Mouse (Mus musculus): ENCODE measurements at regions not wholly inside any gene's neighbourhood (a gene's known extent, or its start where the extent isn't known, plus 50 kb on each side); places are given as distances from the start of the nearest gene placed in this dataset.

DNA sequence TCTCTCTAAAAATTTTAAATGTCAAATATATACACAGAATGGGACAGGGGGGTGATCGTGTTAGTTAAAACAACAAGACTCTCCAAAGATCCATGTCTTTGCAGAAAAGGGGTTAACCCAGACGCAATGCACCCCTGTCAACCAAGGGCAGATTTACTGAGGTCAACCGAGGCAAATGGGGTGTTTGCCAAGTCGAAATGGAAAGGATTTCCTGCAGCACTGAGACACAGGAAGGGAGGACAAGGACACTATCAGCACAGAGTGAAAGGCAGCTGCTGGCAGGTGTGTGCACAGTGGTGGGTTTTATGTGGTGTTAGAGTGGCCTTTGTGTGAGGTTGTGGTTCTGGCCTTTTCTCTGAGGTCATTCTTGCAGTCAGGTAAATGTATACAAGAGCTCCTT is 226.7 kb downstream of the Ankrd16 start:
- no peak for TF ChIP-seq CTCF (conservative IDR thresholded peaks at IDR 0.05; ENCODE audit: insufficient read depth, insufficient read length, low read depth, low read length)
- no peak for TF ChIP-seq POLR2A (IDR thresholded peaks at IDR 0.05; ENCODE audit: low read depth, low read length)

GRCm38 (mm10) chr2:12007201-12007600 is 229.5 kb downstream of the Ankrd16 start:
- 91% methylated on average over 4 of the region's 4 CpGs for WGBS
- TF ChIP-seq POLR2A (IDR thresholded peaks at IDR 0.05; ENCODE audit: low read depth, low read length) (no peak), CTCF (conservative IDR thresholded peaks at IDR 0.05; ENCODE audit: insufficient read depth, insufficient read length, low read depth, low read length) (no peak)
- no peak overlapping the region for H3K27ac ChIP-seq (ENCODE audit: insufficient read depth, low read depth, low read length)
- H3K4me3 ChIP-seq (ENCODE audit: insufficient read depth, low read depth, low read length): no peak overlapping the region
- H3K4me1 ChIP-seq (ENCODE audit: control insufficient read depth, insufficient read depth, low read length): peaks cover 6% of the 10 kb centered on the region; the same call in 1 of the 2 replicates
- H3K36me3 ChIP-seq (ENCODE audit: control insufficient read depth, insufficient read depth, low read length): no peaks in the 10 kb centered on the region
- H3K27me3 ChIP-seq (replicated peaks; ENCODE audit: control insufficient read depth, insufficient read depth, low read length): no peaks in the 10 kb centered on the region
- no peak for DNase-seq

More for the DNA sequence above, 226.7 kb downstream of the Ankrd16 start:
- H3K27ac ChIP-seq (ENCODE audit: insufficient read depth, low read depth, low read length): no peak overlapping the region
- no peaks in the 10 kb centered on the region for H3K27me3 ChIP-seq (replicated peaks; ENCODE audit: control insufficient read depth, insufficient read depth, low read length)
- H3K4me1 ChIP-seq (ENCODE audit: control insufficient read depth, insufficient read depth, low read length): peaks cover 6% of the 10 kb centered on the region; the same call in 1 of the 2 replicates
- no peaks in the 10 kb centered on the region for H3K36me3 ChIP-seq (ENCODE audit: control insufficient read depth, insufficient read depth, low read length)
- WGBS: 16% methylated on average over 4 of the region's 4 CpGs
- no peak overlapping the region for H3K4me3 ChIP-seq (ENCODE audit: insufficient read depth, low read depth, low read length)
- DNase-seq: peak; percentile 68

GRCm38 (mm10) chr2:12011441-12011840 is 233.8 kb downstream of the Ankrd16 start:
- H3K27ac ChIP-seq (ENCODE audit: insufficient read depth, low read depth, low read length): no peak overlapping the region
- no peaks in the 10 kb centered on the region for H3K27me3 ChIP-seq (replicated peaks; ENCODE audit: control insufficient read depth, insufficient read depth, low read length)
- TF ChIP-seq POLR2A (IDR thresholded peaks at IDR 0.05; ENCODE audit: low read depth, low read length): no peak
- no peak for TF ChIP-seq CTCF (conservative IDR thresholded peaks at IDR 0.05; ENCODE audit: insufficient read depth, insufficient read length, low read depth, low read length)
- 61% methylated on average over 3 of the region's 3 CpGs for WGBS
- DNase-seq: peak; percentile 63
- no peak overlapping the region for H3K4me3 ChIP-seq (ENCODE audit: insufficient read depth, low read depth, low read length)
- no peaks in the 10 kb centered on the region for H3K4me1 ChIP-seq (ENCODE audit: control insufficient read depth, insufficient read depth, low read length)
- H3K36me3 ChIP-seq (ENCODE audit: control insufficient read depth, insufficient read depth, low read length): no peaks in the 10 kb centered on the region

DNA sequence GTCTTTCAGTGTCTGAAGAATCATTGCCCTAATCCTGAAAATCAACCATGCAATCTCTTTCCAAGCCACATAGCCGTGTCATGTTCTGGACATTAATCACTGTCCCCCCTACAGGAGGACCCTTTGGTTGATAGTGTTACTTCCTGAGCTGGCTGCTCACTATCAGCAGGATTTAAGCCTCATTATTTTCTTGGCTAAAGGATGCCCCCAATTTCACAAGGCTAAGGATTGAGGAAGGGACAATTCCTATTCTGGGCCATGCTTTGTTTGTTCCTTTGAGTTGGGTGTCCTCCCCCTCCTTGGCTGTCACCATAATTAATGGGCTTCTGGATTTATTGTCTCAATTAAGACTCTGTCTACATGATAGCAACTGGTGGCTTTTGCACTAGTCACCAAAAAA is 241.9 kb downstream of the Ankrd16 start:
- no peak overlapping the region for H3K27ac ChIP-seq (ENCODE audit: insufficient read depth, low read depth, low read length)
- TF ChIP-seq CTCF (conservative IDR thresholded peaks at IDR 0.05; ENCODE audit: insufficient read depth, insufficient read length, low read depth, low read length) (no peak), POLR2A (IDR thresholded peaks at IDR 0.05; ENCODE audit: low read depth, low read length) (no peak)
- H3K4me1 ChIP-seq (ENCODE audit: control insufficient read depth, insufficient read depth, low read length): peaks cover 9% of the 10 kb centered on the region; the same call in 1 of the 2 replicates
- 33% methylated on average over 1 of the region's 1 CpGs for whole genome bisulfite sequencing
- H3K36me3 ChIP-seq (ENCODE audit: control insufficient read depth, insufficient read depth, low read length): no peaks in the 10 kb centered on the region
- DNase-seq: peak; percentile 70
- no peak overlapping the region for H3K4me3 ChIP-seq (ENCODE audit: insufficient read depth, low read depth, low read length)
- no peaks in the 10 kb centered on the region for H3K27me3 ChIP-seq (replicated peaks; ENCODE audit: control insufficient read depth, insufficient read depth, low read length)

GRCm38 (mm10) chr2:12023402-12024111 is 245.9 kb downstream of the Ankrd16 start:
- Histone ChIP-seq H3K4me1 (ENCODE audit: control insufficient read depth, insufficient read depth, low read length) (peaks cover 15% of the 10 kb centered on the region), H3K27me3 (replicated peaks; ENCODE audit: control insufficient read depth, insufficient read depth, low read length) (no peaks in the 10 kb centered on the region), H3K4me3 (ENCODE audit: insufficient read depth, low read depth, low read length) (no peak overlapping the region), H3K27ac (ENCODE audit: insufficient read depth, low read depth, low read length) (peak overlapping the region; percentile 41), H3K36me3 (ENCODE audit: control insufficient read depth, insufficient read depth, low read length) (no peaks in the 10 kb centered on the region)
- DNase-seq: peak; percentile 91
- TF ChIP-seq POLR2A (IDR thresholded peaks at IDR 0.05; ENCODE audit: low read depth, low read length): no peak
- no peak for TF ChIP-seq CTCF (conservative IDR thresholded peaks at IDR 0.05; ENCODE audit: insufficient read depth, insufficient read length, low read depth, low read length)
- 9% methylated on average over 10 of the region's 10 CpGs for WGBS

DNA sequence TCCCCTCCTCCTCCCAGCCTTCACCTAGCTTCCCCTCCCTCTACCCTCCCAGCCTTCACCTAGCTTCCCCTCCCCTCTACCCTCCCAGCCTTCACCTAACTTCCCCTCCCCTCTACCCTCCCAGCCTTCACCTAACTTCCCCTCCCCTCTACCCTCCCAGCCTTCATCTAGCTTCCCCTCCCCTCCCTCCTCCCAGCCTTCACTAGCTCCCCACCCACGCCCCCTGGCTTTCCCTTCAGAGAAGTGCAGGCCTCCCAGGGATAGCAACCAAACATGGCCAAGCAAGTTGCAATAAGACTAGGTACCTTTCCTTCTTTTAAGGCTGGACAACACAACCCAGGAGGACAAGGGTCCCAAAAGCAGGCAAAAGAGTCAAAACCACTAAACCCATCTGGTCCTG is 248.5 kb downstream of the Ankrd16 start:
- H3K27ac ChIP-seq (ENCODE audit: insufficient read depth, low read depth, low read length): no peak overlapping the region
- H3K36me3 ChIP-seq (ENCODE audit: control insufficient read depth, insufficient read depth, low read length): no peaks in the 10 kb centered on the region
- no peaks in the 10 kb centered on the region for H3K27me3 ChIP-seq (replicated peaks; ENCODE audit: control insufficient read depth, insufficient read depth, low read length)
- H3K4me3 ChIP-seq (ENCODE audit: insufficient read depth, low read depth, low read length): no peak overlapping the region
- TF ChIP-seq POLR2A (IDR thresholded peaks at IDR 0.05; ENCODE audit: low read depth, low read length) (no peak), CTCF (conservative IDR thresholded peaks at IDR 0.05; ENCODE audit: insufficient read depth, insufficient read length, low read depth, low read length) (no peak)
- peaks cover 15% of the 10 kb centered on the region for H3K4me1 ChIP-seq (ENCODE audit: control insufficient read depth, insufficient read depth, low read length)
- DNase-seq: no peak
- WGBS: 94% methylated on average over 1 of the region's 1 CpGs

DNA sequence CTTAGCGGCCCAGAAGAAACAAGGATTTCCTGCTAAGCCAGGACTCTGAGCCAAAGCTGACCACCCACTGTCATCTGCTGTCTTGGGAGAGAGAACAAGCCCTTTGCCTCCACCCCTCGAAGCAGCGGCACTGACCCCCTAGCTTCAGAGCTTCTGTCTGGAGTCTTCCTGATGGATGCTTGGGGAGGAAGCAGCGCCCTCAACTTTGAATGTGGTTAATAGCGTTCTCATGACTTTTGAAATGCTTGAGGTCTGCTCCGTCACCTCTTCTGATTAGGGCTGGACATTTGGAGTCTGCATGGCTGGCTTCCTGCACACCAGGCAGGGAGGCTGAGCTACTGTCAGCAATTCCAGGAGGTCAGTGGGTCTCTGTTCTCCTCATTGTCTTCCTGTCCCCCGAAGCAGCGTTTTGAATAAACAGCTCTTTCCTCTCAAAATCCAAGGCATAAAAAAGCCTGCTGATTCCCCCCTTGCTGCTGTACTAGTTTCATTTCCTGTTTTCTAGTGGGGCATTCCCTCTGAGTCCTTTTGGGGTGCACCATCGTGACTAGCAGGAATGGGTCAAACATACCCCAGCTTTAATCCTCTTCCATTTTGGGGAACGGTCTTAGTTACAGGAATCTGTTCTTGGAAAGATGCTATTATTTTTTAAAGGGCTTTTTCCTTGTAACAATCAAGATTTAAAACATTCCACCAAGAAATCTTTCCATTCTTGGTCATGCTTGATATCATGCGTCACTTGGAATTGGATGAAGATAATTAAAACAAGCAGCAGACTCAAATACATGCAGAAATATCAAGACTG is 256.0 kb downstream of the Ankrd16 start:
- peaks cover 4% of the 10 kb centered on the region; the same call in 1 of the 2 replicates for H3K4me1 ChIP-seq (ENCODE audit: control insufficient read depth, insufficient read depth, low read length)
- no peaks in the 10 kb centered on the region for H3K36me3 ChIP-seq (ENCODE audit: control insufficient read depth, insufficient read depth, low read length)
- peak overlapping the region; percentile 46; the same call in 1 of the 2 replicates for H3K27ac ChIP-seq (ENCODE audit: insufficient read depth, low read depth, low read length)
- peak; percentile 71 for DNase-seq
- TF ChIP-seq POLR2A (IDR thresholded peaks at IDR 0.05; ENCODE audit: low read depth, low read length) (no peak), CTCF (conservative IDR thresholded peaks at IDR 0.05; ENCODE audit: insufficient read depth, insufficient read length, low read depth, low read length) (no peak)
- H3K27me3 ChIP-seq (replicated peaks; ENCODE audit: control insufficient read depth, insufficient read depth, low read length): no peaks in the 10 kb centered on the region
- H3K4me3 ChIP-seq (ENCODE audit: insufficient read depth, low read depth, low read length): no peak overlapping the region
- WGBS: 57% methylated on average over 11 of the region's 11 CpGs
